Mouse (Mus musculus) lung, embryonic 16.5 days (tissue): ENCODE measurements around the gene Psmb7. TPM values are rescaled to one million over a fixed set of nuclear protein-coding genes. Genes with fewer than 3 reads are reported as not detected.

ENCODE experiments used
- microRNA-seq: library from miRNA; unstranded; fragments of <30 nt; microRNA quantifications from one replicate; pipeline ENCODE4, GENCODE M21; 2016
- polyA plus RNA-seq: library from polyadenylated mRNA; unstranded; fragments of >200 nt; fragmentation: Nextera tagmentation; extraction: Ambion mirVana; gene quantifications from 2 replicates; pipeline ENCODE4 v1.2.1, GENCODE M21; 2015

Psmb7 gene
- polyA plus RNA-seq, 1 experiment from 2014 or later, result 238 TPM

Small RNAs within 50 kb of the gene (microRNA-seq; reads per million reads assigned to microRNA genes)
- not detected for gene Gm27634

Other genes with a start within 250 kb of the Psmb7 start
- gene Nek6, start 132.4 kb downstream of the Psmb7 start, polyA plus RNA-seq, result 117 and 122 TPM in 2 replicates
- gene Nr5a1, start 70.5 kb upstream of the Psmb7 start, polyA plus RNA-seq, result 0.21 TPM in 1 of 2 replicates, not detected in the other